Mouse (Mus musculus) lung, postnatal 14 days (tissue): Measurements from ENCODE around the gene Faf1.

Source experiments
- DNase-seq: peaks from one replicate; pipeline ENCODE4 v3.0.0; 2021

Gene Faf1

DNA sequence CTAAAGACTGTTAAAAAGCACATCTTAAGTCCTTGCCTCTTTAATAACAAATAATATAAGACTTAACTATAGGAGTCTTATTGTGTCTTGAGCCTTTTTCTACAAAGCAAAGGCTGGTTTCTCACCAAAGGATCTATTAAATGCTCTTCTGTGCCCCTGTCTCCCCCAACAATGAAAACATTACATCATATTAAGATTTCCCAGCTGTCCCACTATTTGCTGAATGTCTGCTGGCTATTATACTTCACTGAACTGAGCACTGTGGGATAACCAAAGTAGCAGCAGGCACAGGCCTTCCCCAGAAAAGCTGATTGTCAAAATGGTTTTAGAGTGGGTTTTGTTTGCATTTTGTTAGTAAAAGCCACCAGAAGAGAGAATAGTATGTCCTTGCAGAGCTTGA is 262.9 kb downstream of the Faf1 start:
- no peak for DNase-seq

DNA sequence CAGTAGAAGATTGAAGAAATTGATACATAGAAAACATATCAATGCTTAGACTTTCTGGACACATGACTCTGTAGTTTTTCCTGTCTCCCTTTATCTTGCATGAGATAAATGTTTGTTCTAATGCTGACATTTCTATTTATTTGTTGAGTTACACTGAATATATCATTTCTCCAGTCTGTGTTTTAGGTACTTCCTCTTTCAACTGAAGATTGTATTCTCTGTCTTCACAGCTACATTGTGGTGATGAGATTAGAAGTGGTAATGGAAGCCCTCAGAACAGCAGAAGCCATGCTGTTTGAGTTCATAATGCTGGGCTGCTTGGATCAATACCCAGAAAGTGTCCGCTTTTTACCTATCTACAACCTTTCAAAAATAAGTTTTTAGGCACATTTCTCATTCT is 269.2 kb downstream of the Faf1 start:
- no peak for DNase-seq

DNA sequence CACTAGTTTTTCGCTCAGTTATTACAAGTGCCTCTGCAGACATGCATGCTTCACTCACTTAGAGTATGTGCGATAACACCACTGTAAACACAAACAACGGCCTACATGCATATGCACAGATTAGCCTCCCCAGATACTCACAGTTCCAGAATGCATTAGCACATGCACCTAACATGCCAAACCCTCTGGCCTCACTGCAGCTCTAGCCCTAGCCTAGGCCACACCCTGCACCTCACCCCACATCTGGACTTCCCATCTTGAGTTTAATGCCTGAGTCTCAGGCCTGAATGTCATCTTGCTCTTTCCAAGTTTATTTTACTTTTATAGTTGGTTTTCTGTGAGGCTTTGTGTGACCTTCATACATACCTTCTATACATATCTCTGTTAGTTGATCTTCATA is 272.9 kb downstream of the Faf1 start:
- DNase-seq: no peak

DNA sequence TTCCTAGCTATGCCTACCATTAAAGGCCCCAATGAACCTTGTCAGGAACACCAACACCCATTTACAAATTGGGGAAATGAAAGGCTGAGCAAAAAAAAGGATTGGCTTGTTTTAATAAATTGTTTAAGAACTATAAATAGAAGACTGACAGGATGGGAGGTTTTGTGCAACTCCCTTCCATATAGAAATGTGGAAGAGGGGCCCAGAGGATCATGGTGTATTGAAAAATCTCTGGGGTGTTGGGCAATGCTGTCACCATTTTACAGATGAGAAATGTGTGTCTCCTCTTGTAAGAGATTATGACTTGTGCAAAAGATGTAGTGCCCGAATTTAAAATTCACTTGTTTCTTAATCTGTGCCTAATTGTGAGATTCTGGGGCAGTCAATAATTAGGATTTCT is 277.1 kb downstream of the Faf1 start:
- no peak for DNase-seq

DNA sequence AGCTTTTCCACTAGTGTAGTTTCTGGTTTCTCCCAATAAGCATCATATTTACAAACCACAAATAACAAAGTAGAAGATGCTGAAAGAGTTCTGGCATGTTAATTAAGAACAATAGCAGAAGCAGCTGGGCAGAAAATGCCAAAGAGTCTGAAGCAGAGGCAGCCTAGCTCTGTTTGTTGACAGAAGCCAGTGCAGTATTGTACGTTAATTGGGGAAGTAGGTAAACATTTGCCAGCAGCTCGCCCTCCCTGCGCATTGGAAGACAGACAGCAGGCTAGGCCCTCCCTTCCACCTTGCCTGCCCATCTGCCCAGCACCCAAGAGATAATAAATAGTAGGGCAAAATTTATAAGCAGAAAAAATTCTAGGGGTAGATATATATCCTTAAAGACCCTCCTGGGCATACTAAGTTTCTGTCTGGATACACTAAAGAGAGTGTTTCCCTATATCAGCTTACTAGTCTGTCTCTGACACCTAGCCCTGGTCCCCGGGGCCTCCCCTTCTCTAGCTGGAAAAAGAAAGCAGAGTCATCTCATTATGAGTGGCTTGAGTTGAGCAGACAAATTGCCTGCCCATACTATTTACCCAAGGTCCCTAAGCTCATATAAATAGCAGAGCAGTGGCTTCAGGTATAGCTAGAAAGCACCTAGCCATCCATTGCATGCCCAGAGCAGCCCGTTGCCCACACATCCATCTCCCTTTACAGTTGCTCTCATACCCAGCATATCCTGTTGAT is 284.0 kb downstream of the Faf1 start:
- no peak for DNase-seq

DNA sequence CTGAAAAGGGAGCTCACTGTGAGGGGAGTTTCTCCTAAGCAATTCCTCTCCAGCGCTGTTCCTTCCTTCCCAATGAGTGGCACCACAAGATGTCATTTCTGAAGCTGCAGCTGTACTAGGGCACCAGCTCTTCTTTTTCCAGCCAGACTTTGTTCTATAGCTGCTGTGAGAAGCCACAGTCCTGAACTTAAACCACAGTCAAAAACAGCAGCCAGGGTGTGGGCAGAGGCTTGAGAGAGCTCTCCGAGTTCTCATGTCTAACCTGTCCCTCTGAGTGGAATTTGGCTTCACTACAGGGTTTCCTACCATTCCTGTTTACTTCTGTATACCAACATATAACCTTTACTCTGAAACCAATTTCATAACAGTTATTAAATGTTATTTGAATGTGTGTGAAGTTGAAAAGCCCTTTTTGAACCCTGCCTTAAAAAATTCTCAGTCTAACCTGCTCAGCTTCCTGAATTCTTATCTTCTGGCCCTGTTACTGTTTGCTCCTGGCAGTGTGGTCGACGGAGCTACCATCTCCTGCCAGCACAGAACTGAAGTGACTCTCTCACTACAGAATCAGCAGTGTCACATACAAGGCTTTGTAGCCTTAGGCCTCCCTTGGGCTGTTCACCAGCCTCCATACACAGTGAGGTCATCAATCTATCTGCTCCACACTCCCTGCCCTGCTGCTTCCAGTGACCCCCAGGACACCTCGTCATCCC is 287.3 kb downstream of the Faf1 start:
- DNase-seq: no peak

DNA sequence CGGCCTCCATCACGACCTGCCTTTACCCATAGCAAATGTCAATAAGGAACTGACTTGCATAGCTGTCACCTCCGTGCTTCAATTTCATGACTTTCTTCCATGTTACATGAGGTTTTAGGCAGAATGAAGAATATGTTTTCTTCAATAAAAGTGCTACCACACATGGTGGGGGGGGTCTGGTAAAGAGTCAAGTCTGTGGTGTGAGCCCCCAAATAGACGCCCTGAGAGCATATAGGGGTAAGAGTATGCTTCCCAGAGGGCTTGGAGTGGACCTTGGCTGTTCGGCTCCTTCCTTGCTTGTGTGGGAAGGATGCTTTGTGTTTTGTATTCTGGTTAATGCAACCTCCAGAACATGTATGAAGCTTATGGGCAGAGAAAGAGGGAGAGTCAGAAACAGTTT is 293.2 kb downstream of the Faf1 start:
- DNase-seq: no peak

DNA sequence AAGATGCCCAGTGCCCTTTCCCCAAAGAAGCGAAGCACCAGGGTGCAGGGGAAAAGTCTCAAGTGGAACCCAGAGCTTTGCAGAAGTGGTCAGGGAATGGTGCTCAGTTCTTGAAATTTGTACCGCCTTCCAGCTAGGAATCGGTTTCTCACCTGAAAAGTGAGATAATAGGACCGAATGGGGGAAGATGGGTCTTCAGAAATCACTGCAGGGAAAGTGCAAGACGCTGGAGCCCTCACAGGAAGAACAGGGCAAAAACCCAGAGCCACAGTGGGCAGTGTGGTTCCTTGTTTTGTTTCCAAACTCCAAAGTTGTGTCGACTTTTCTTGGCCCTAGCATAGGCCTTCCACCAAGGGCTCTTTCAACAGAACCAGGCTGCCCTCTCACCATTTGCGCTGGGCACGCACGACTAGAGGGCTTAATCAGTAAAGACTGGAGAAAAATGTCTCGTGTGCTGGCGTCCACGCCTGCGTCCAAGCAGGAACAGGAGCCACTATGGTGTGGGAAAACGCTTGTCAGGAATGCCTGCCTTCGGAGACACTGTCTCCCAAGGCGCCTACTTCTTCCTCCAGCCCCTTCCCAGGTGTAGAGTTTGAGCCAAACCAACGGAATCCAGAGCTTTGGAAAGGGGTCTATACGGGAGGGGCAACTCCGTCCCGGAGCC is 297.7 kb downstream of the Faf1 start:
- DNase-seq: no peak

DNA sequence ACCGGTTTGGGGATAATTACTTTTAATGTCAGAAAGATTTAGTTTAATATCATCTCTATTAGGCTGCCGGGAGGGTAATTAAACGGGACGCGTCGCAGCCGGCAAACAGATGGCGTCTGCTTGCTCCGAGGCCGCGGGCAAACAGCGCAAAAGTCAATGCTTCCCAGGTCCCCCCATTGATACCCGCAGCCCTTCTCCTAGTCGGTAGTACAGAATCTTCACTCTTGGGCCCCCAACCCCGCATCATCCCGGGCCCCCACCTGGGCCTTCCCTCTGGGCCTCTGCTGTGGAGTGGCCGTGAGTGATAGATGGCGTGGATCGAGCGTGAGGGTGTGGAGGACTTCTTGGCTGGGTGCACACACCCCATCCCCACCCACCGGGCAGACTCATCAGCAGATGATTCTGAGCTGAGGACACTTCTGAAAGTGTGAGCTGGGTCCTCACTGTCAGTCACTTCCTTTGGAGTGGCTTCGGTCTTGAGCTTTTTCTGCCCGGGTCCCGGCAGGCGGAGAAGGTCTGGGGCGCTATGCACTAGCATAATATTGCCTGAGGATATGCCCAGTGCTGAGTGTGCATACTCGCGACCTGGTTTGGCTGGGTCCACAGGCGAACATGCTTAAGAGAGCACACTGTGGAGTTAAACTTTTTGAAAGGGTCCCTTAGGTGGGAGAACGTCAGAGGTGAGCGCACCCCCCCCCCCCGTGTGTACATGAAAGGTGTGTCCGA is 298.4 kb downstream of the Faf1 start:
- no peak for DNase-seq

DNA sequence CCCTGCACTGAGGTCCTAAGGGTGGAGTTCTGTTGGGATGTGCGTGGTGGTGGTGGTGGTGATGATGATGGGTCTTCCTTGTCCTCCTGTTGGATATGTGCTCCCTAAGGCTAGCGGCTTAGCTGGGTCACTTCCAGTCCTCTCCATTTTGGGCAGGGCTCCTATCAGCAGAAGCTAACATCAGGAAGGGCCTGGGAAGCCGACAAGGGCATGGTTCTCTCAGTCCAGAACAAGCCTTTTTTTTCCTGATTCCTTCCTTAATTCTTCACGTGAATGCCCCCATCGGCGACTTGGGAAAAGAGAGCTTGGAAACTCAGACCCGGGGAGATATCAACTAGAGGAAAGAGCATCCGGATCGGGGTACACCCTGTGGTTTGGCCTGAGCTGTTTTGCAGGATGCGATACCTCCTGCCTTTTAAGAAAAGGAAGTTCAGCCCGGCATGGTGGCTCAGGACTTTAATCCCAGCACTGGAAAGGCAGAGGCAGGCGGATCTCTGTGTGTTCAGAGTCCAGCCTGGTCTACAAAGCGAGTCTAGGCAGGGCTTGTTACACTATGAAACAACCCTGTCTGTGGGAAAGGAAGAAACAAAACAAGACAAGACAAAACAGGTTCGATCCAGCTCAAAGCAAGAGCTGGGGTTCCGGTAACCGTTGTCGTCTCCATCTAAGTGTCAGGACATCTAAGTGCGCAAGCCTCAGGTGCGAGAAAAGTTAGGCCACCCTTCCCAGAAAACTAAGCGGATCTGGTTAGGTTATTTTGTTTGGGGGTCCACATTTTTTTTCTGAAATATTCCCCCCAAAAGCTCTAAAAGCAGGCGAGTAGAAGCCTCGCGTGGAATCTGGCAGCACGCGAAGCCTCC is 299.2 kb downstream of the Faf1 start:
- DNase-seq: no peak

DNA sequence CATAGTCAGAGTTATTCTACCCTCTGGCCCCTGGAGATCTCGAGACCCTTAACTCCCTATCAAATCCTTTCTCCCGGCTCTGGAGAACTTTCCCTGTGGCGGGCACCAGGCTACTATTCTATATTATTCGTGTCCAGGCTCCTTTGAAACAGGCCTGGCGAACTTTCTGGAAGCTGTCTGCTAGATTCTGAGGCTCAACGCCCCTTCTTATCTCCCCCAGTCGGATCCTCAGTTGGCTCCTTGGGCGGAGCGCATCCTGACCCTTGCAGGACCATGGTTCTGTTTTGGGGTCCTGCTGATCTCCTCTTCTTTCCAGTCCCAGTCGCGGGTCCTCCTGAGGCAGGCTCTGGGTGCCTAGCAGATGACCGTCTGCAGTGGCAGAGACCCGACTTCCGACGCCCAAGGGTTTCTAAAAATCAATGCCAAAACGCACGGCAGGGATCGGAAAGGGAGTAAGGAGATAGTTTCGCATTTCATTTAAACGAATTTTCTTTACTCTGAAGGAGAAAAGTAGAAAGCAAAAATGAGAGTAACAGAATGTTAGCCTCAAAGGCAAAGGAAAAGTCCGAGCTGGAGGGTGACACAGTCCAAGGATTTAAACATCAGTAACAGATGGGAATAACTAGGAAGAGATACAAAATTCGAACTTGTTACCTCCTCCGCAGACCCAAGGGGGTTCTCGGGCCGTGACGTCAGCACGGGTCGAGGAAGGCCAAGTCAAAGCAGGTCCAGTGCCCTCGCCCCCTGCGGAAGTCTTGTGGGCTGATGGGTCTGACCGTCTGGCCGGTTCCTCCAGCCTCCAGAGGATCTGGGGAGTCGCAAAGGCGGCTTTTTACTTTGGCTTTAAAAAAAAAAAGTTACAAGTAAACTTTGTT is 300.1 kb downstream of the Faf1 start:
- DNase-seq: no peak

DNA sequence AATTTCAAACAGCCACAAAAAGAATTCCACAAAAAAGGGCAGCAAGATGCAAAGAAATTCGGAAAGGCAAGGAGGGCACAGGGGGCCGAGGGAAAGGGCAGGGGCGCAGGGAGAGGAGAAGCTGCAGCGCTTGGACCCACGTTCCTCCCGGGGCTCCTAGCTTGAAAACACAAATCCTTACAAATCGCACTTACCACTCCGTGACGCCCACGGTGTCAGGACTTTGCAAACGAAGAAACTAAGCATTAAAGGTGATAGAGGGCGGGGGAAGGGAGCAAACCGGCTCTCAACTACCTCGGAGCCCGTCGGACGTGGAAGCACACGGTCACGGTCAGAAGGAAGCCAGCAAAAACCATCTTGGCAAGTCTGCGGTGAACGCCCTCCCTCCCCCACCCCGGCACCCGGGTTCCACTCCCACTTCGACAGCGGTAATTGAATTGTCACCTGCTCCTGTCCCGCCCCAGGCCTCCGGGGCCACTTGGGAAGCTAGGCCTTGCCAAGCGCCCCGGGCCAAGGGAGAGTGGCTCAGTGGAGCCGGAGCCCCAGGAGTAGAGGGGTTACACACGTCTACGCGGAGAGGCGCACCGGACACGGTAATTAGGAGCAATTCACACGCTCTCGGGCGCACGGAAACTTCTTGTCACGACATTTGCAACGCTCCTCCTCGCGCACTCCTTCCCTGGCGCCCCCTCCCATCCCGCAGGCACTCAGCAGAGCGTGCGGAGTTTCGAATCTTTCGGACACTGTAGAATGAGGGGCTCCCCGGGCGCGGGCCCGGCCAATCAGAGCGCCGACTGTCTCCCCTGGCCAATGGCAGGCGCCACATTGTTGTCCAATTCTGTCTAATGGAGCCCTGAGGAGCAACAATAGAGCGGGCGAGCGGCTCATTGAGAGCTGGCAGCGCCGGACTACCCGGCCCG is 301.0 kb downstream of the Faf1 start, which contains the start of gene Dmrta2:
Gene Dmrta2, plus strand, starts transcription at position 906 of the 920 bp plus-strand sequence.
- DNase-seq: no peak

DNA sequence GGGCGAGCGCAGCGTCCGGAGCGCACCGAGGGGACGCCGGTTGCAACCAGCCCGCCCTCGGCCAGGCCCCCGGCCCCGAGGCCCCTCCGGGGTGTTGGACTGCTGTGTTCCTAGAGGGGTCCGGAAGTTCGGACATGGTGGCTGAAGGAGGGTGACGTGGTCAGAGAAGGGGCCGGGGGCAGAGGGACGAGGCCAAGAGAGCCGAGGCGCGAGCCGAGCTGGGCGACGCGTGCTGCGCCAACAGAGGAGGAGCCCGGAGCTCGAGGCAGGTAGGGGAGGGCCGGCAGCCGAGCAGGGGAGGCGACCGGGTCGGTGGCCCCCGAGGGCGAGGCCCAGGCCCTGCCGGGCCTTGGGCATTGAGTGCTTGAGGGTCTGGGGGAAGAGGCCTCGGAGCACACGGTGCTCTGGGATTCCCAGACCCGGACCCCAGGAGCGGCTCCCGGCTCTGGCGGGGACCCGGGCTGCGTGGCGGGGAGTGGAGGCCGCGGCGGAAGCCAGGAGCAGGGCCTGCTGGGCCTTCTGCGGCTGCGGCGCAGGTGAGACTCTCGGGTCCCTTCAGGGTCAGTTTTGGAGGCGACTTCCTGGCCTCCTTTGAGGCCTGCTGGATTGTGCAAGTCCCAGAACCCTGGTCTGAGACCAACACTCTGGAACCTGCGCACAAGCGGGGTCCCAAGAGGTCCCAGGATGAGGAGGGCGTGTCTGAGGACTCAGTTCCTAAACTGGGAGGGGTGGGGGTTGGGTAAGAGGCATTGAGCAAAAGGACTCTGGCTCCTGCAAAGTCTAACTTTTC is 301.9 kb downstream of the Faf1 start:
- DNase-seq: no peak

DNA sequence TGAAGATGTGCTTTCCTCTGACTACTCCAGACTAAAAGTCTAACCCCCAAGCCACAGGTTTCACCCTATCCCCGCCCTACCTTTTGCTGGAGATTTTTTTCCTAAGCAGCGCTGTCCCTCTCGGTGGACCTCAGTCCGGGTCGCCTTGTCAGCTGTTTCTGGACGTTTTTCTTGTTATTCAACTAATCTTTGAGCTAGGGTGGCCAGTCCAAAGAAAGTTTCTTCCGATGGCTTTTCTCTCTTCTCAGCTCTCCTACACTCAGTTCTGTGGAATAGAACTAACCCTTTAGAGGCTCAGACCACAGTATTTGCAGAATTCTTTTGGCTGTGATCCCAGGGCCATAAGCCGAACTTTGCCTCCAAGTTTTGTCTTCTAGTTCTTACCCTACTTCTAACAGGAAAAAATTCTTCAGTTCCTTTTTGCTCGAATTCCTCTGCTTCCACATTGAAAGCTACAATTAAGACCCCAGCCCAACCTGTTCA is 302.5 kb downstream of the Faf1 start:
- no peak for DNase-seq

DNA sequence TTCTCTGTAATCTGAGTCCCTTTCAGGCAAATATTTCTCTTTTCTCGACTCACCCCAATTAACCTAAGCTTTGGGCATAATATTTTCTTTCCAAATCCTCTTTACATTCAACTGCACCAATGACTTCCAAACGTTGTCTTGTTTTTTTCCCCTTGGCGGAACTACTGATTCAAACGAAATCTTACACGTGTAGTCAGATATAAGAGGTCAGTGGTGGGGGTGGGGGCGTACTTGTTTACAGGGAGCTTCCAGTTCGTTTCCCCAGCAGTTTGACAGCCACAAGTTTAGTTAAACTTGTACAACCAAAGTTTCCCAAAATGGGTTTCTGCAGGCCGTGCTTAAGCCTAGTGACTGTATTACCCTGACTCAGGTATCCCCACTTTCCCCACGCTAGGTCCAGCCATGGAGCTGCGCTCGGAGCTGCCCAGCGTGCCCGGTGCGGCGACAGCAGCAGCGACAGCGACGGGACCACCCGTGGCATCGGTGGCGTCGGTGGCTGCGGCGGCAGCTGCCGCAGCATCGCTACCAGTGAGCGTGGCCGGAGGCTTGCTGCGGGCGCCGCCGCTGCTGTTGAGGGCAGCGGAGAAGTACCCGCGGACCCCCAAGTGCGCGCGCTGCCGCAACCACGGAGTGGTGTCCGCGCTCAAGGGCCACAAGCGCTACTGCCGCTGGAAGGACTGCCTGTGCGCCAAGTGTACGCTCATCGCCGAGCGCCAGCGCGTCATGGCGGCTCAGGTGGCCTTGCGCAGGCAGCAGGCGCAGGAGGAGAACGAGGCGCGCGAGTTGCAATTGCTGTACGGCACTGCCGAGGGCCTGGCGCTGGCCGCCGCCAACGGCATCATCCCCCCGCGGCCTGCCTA is 303.3 kb downstream of the Faf1 start:
- DNase-seq: no peak

DNA sequence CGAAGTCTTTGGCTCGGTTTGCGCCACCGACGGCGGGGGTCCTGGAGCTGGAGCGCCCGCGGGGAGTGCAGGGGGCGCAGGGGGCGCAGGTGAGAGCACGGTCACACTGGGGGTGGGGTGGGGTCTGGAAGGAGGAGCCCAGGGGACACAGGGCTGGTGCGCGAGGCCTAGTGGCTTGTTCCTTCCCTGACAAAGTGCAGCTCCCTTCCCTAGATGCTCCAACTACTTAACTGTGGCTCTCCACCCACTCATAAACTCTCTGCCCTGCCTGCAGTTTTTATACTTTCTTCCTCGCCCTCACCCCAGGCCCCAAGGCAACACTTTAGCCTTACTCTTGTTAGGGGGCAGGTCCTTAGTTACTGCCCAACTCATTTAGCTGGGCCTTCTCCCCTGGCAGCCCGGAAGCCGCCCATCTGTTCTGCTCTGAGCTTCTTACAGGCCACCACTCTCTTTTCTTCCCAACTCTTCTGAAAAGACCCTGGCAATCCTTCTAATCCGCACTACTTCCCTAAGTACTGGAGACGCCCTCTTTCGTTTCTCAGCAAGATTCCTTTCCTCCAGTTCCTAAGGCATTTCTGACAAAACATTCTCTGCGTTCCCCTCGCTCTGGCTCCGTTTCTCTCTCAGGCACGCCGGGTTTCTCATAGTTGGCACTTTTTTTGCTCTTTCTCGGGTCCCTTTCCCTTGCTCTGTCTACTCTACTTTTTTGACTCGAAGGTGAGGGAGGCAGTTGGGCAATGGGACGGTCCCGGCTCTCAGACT is 304.1 kb downstream of the Faf1 start:
- DNase-seq: no peak
